Mouse (Mus musculus) forebrain, embryonic 10.5 days (tissue): ENCODE results near the gene Hdac4. TPM values are rescaled to one million over a fixed set of nuclear protein-coding genes. Genes with fewer than 3 reads are reported as not detected.

Source experiments
- DNase-seq: peaks from one replicate; pipeline ENCODE4 v3.0.0-alpha.2; 2017; ENCODE audit warnings: low spot score; ENCODE audit errors: extremely low spot score
- H3K27ac ChIP-seq: fragments of 300-500 bp; sonication (generic); 2 replicates; pipeline ENCODE4 v1.5.1; 2016; ENCODE audit warnings: mild to moderate bottlenecking
- H3K27me3 ChIP-seq: fragments of 300-500 bp; sonication (generic); 2 replicates; pipeline ENCODE4 v1.6.1; 2016; ENCODE audit warnings: mild to moderate bottlenecking; ENCODE audit not compliant: poor library complexity, severe bottlenecking
- H3K36me3 ChIP-seq: fragments of 300-500 bp; sonication (generic); replicated peaks from 2 replicates; pipeline ENCODE4 v1.6.1; 2016; ENCODE audit warnings: mild to moderate bottlenecking, moderate library complexity
- H3K4me1 ChIP-seq: fragments of 300-500 bp; sonication (generic); 2 replicates; pipeline ENCODE4 v1.6.1; 2016
- H3K4me3 ChIP-seq: fragments of 300-500 bp; sonication (generic); 2 replicates; pipeline ENCODE4 v1.5.1; 2016; ENCODE audit warnings: mild to moderate bottlenecking, moderate library complexity
- H3K9me3 ChIP-seq: fragments of 300-500 bp; sonication (generic); 2 replicates; pipeline ENCODE4 v1.6.1; 2016; ENCODE audit warnings: mild to moderate bottlenecking, moderate library complexity
- WGBS: fragments of 180-500 bp; shearing (Covaris S2); methylation state at CpG from one replicate; pipeline ENCODE4 v1.1.7; 2016; 5-methylcytosine and 5-hydroxymethylcytosine counted together
- polyA plus RNA-seq: library from polyadenylated mRNA; unstranded; fragments of >200 nt; fragmentation: Nextera tagmentation; extraction: Ambion mirVana; gene quantifications from 2 replicates; pipeline ENCODE4 v1.2.1, GENCODE M21; 2016

Gene Hdac4
- polyA plus RNA-seq, 1 experiment from 2014 or later: 20.6 TPM

DNA sequence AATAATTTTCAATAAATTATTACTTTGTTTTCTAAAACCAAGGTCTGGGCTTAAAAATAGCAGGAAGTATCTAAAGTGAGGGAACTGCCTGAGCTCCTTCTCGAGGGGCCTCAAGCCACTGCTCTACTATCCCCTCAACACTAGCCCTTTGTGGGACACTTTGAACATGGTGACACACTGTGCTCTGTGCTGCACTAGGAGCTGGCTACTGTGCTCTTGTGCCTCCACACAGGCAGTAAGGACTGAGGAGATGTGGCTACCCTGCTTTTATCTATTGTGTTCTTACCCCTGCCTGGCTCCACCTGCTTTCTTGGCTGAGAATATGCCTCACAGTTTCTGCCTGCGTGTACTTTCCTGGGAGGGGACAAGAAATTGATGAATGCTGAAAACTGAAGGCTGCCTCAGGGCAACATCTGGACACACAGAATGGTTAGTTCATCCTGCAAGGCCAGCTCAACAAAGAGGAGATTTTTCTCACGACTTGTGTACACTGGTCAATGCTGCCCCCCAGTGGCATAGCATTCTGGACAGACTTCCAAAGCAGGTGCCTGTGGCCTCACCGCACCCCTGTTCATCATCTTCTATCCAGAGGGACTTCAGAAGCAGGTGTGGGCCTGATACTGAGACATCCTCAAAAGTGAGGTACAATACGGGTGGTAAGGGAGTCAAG lies 226.7 kb downstream of the Hdac4 start:
- no peak overlapping the region for H3K4me3 ChIP-seq
- peak overlapping the region; percentile 22; the same call in 1 of the 2 replicates for H3K27ac ChIP-seq
- H3K36me3 ChIP-seq: peaks cover 100% of the 10 kb centered on the region
- H3K4me1 ChIP-seq: peaks cover 8% of the 10 kb centered on the region
- no peaks in the 10 kb centered on the region for H3K27me3 ChIP-seq
- no peaks in the 10 kb centered on the region for H3K9me3 ChIP-seq
- WGBS: 64% methylated on average over 5 of the region's 5 CpGs
- DNase-seq: peak; percentile 49

DNA sequence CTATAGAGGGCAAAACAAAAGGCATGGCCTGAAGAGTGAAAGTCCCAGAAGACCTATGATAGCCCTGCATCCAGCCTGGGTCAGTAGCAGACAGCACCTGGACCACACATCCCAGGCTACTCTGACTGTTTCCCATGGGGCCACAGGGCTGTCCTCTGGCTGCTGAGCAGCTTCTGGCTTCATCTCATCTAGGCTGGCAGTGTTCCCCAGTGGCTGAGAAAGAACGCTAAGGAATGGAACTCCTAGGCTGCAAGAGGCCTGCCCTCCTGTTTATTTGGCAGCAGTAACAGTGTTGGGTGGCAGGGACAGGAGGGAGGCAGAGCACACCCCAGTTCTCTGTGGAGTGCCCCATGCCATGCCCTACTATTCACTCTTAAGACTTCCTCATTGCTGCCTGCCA lies 228.5 kb downstream of the Hdac4 start:
- Histone ChIP-seq H3K9me3 (no peaks in the 10 kb centered on the region), H3K27ac (no peak overlapping the region), H3K4me3 (no peak overlapping the region), H3K36me3 (peaks cover 93% of the 10 kb centered on the region), H3K4me1 (peaks cover 22% of the 10 kb centered on the region), H3K27me3 (no peaks in the 10 kb centered on the region)
- DNase-seq: no peak
- 81% methylated on average over 1 of the region's 1 CpGs for WGBS

GRCm38 (mm10) chr1:91964486-91965335 lies 230.8 kb downstream of the Hdac4 start:
- Histone ChIP-seq H3K27ac (peak overlapping the region; percentile 37; the same call in 1 of the 2 replicates), H3K36me3 (peaks cover 88% of the 10 kb centered on the region), H3K4me3 (no peak overlapping the region), H3K4me1 (peaks cover 22% of the 10 kb centered on the region), H3K9me3 (no peaks in the 10 kb centered on the region), H3K27me3 (no peaks in the 10 kb centered on the region)
- no peak for DNase-seq
- 75% methylated on average over 9 of the region's 9 CpGs for WGBS

DNA sequence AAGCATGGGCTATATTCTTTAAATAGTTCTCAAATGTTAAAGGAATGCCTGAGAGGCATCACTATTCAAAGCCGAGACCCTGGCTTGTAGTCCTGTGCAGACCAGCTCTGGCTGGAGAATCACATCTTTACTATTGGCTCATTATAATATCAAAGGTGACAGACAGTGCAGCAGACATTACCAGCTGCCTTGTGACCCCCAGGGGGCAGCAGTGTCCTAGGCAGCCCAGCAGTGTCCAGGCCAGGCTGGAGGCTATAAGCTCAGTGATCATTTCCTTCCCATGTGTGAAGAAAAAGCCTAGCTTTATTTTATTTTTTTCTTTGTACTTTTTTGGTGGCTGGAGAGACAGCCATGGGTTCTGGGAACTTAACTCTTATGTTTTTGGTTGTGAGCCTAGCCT lies 233.2 kb downstream of the Hdac4 start:
- no peaks in the 10 kb centered on the region for H3K9me3 ChIP-seq

GRCm38 (mm10) chr1:91961231-91961630 lies 234.3 kb downstream of the Hdac4 start:
- WGBS: 80% methylated on average over 8 of the region's 8 CpGs
- Histone ChIP-seq H3K36me3 (peaks cover 88% of the 10 kb centered on the region), H3K27ac (no peak overlapping the region)

More for the DNA sequence above, 233.2 kb downstream of the Hdac4 start:
- H3K36me3 ChIP-seq: peaks cover 88% of the 10 kb centered on the region
- H3K27ac ChIP-seq: no peak overlapping the region; the same call in 1 of the 2 replicates
- no peak overlapping the region for H3K4me3 ChIP-seq
- H3K27me3 ChIP-seq: no peaks in the 10 kb centered on the region
- peaks cover 22% of the 10 kb centered on the region for H3K4me1 ChIP-seq
- WGBS: 74% methylated on average over 1 of the region's 1 CpGs
- DNase-seq: peak; percentile 31

DNA sequence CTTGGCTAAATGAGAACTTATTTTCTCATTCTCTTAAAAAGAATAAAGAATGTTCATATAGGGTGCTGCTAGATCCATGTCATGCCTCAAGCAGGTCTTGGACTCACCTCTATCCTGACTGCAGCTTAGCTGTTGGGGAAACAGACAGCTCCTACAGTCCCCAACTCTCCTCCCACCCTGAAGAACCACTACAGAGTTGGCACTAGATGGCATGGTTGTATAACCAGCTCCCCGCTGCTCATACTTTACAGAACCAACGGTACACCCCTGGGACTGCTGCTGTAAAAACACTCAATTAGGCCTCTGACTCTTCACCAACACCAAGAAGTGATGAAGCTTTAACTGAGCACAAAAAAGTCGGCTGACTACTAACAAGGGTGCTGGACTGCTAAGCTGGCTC lies 235.6 kb downstream of the Hdac4 start:
- H3K4me3 ChIP-seq: no peak overlapping the region
- no peaks in the 10 kb centered on the region for H3K9me3 ChIP-seq
- H3K27ac ChIP-seq: no peak overlapping the region
- no peak for DNase-seq
- peaks cover 17% of the 10 kb centered on the region for H3K4me1 ChIP-seq
- WGBS: 90% methylated on average over 3 of the region's 3 CpGs
- no peaks in the 10 kb centered on the region for H3K27me3 ChIP-seq
- H3K36me3 ChIP-seq: peaks cover 88% of the 10 kb centered on the region

More at GRCm38 (mm10) chr1:91961231-91961630, 234.3 kb downstream of the Hdac4 start:
- Histone ChIP-seq H3K27me3 (no peaks in the 10 kb centered on the region), H3K9me3 (no peaks in the 10 kb centered on the region), H3K4me3 (no peak overlapping the region), H3K4me1 (peaks cover 22% of the 10 kb centered on the region)
- DNase-seq: no peak

DNA sequence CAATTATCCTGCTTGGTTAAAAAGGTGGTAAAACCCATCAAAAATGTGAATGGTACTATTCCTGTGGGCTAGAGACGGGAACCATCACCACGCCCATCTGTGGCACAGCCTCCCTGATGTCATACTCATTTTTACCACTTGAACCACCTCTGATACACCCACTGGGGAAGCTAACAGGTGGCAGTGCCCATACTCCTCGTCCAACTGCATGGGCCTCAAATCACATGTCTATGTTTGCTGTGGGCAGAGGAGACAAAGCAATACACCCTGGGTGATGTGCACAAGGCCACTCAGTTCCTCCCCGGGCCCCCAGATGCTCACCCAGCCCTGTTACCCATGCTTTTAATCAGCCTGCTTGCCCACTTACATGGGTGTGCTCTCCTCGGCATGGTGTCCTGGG lies 236.5 kb downstream of the Hdac4 start:
- peaks cover 14% of the 10 kb centered on the region for H3K4me1 ChIP-seq
- WGBS: 94% methylated on average over 5 of the region's 5 CpGs
- no peak overlapping the region for H3K4me3 ChIP-seq
- no peak overlapping the region for H3K27ac ChIP-seq
- H3K36me3 ChIP-seq: peaks cover 88% of the 10 kb centered on the region
- DNase-seq: no peak
- H3K27me3 ChIP-seq: no peaks in the 10 kb centered on the region
- H3K9me3 ChIP-seq: no peaks in the 10 kb centered on the region

- H3K27me3 ChIP-seq: no peaks in the 10 kb centered on the region
- H3K4me1 ChIP-seq: no peaks in the 10 kb centered on the region
- 87% methylated on average over 4 of the region's 4 CpGs for WGBS
- peaks cover 99% of the 10 kb centered on the region for H3K36me3 ChIP-seq
- H3K9me3 ChIP-seq: no peaks in the 10 kb centered on the region
- H3K27ac ChIP-seq: no peak overlapping the region
- no peak overlapping the region for H3K4me3 ChIP-seq
- no peak for DNase-seq
These were observed 239.3 kb downstream of the Hdac4 start for GRCm38 (mm10) chr1:91956229-91956628.

DNA sequence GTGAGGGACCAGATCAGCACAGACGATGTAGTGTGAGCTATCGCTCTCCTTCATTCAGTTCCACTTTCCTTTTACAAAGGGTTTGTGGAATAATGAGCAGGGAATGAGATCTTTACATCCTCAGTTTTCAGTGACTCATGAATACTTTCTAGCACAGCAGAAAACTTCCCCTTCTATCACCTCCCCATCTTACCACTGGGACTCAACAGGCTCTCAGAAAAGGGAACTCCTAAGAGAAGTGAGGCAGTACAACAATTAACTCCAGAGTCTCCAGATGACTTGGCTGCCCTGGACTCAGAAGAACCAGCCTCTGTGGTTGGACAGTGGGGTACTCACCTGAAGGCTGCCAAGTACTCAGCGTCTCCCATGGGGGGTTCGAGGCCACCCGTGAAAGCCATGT lies 240.5 kb downstream of the Hdac4 start:
- H3K4me1 ChIP-seq: no peaks in the 10 kb centered on the region
- peaks cover 99% of the 10 kb centered on the region for H3K36me3 ChIP-seq
- no peak overlapping the region for H3K4me3 ChIP-seq
- WGBS: 93% methylated on average over 5 of the region's 5 CpGs
- no peak overlapping the region for H3K27ac ChIP-seq
- no peaks in the 10 kb centered on the region for H3K9me3 ChIP-seq
- DNase-seq: no peak
- no peaks in the 10 kb centered on the region for H3K27me3 ChIP-seq

- H3K9me3 ChIP-seq: no peaks in the 10 kb centered on the region
- H3K27me3 ChIP-seq: no peaks in the 10 kb centered on the region
- peaks cover 95% of the 10 kb centered on the region for H3K36me3 ChIP-seq
- WGBS: 71% methylated on average over 6 of the region's 6 CpGs
- no peak overlapping the region for H3K27ac ChIP-seq
- H3K4me1 ChIP-seq: no peaks in the 10 kb centered on the region
- no peak for DNase-seq
- H3K4me3 ChIP-seq: no peak overlapping the region
These were observed 242.6 kb downstream of the Hdac4 start for GRCm38 (mm10) chr1:91952912-91953311.

DNA sequence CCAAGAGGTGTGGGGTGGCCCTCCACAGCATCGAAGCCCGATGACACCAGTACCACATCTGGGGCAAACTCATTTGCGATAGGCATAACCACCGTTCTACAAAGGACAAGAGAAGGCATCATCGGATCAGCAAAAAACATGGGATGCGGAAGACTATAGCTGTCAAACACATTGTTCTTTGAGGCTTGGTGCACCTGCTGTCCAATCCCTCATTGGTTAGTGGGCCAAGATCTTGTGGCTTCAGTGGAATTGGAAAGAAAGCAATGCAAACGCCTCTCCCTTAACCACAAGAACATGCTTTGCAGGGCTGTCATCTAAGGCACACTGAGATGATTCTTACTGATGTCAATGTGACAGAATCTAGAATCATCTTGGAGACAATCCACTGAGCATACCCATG lies 248.1 kb downstream of the Hdac4 start:
- Histone ChIP-seq H3K27ac (no peak overlapping the region), H3K9me3 (no peaks in the 10 kb centered on the region), H3K27me3 (no peaks in the 10 kb centered on the region), H3K4me1 (no peaks in the 10 kb centered on the region), H3K36me3 (peaks cover 92% of the 10 kb centered on the region), H3K4me3 (no peak overlapping the region)
- WGBS: 94% methylated on average over 7 of the region's 7 CpGs
- DNase-seq: no peak

DNA sequence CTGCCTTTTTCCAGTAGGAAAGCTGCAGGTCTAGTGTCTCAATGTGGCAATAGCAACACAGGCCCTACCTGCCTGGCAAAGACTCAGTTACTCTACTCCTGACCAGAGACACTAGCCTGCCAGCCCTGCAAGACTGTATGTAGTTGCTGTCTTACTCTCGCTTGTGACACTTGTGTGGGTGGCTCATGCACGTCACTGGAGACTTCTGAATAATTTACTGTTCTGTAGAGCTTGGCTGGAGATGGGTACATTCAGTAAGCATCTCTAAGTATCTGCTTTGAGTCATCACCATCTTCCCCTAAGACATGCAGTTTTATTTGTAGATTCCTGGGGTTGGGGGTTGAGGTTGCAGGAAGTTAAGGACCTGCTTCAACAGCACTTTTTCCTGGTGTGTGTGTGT lies 252.9 kb downstream of the Hdac4 start:
- Histone ChIP-seq H3K9me3 (no peaks in the 10 kb centered on the region), H3K4me3 (no peak overlapping the region), H3K36me3 (peaks cover 84% of the 10 kb centered on the region), H3K27ac (no peak overlapping the region), H3K4me1 (no peaks in the 10 kb centered on the region), H3K27me3 (no peaks in the 10 kb centered on the region)
- 88% methylated on average over 2 of the region's 2 CpGs for whole genome bisulfite sequencing
- DNase-seq: no peak

DNA sequence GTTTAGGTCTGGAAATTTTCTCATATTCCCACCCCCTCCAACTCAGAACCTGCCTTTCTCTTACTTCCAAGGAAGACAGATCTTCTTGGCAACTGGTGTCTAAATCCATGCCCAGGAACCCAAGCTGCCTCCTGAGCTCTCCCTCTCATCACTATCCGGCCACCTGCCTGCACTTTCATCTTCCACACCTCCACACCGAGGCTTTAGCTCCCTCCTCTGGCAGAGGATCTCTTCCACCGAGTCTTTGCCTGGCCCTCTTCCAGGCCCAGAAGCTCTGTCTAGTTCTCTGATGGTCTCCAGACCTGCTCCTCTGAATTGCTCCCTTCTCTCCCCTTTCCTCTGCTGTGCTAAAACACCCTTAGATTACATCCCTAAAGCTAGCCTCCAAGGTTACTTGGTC lies 253.5 kb downstream of the Hdac4 start:
- H3K36me3 ChIP-seq: peaks cover 85% of the 10 kb centered on the region
- no peak overlapping the region for H3K4me3 ChIP-seq
- H3K4me1 ChIP-seq: no peaks in the 10 kb centered on the region
- no peak for DNase-seq
- H3K27me3 ChIP-seq: no peaks in the 10 kb centered on the region
- 68% methylated on average over 3 of the region's 3 CpGs for WGBS
- H3K27ac ChIP-seq: no peak overlapping the region
- H3K9me3 ChIP-seq: no peaks in the 10 kb centered on the region
